Mouse (Mus musculus) cortical plate, adult 2 months (tissue): Measurements from ENCODE around the gene Slc4a7.

ENCODE experiments used
- CTCF ChIP-seq: fragments of 200-500 bp; IDR thresholded peaks from 2 replicates; pipeline ENCODE4 v1.5.1; 2011; ENCODE audit warnings: mild to moderate bottlenecking, control low read depth, low read length; ENCODE audit not compliant: insufficient read depth; ENCODE audit errors: extremely low read depth
- POLR2A ChIP-seq: fragments of 200-500 bp; IDR thresholded peaks from 2 replicates; pipeline ENCODE4 v1.6.1; 2011; ENCODE audit warnings: mild to moderate bottlenecking, low read length, control low read depth; ENCODE audit not compliant: insufficient read depth; ENCODE audit errors: extremely low read depth

- no peak for TF ChIP-seq CTCF
- no peak for TF ChIP-seq POLR2A
Measured at GRCm38 (mm10) chr14:14681611-14682010, 20.5 kb upstream of the Slc4a7 start.
